Mouse (Mus musculus) G1E (cell line): ENCODE measurements at regions not wholly inside any gene's neighbourhood (a gene's known extent, or its start where the extent isn't known, plus 50 kb on each side); places are given as distances from the start of the nearest gene placed in this dataset.

ENCODE experiments used
- ATAC-seq: 2 replicates; pipeline ENCODE4 v1.8.0; 2016; ENCODE audit warnings: mild to moderate bottlenecking; ENCODE audit not compliant: insufficient number of reproducible peaks, poor library complexity, low FRiP score, severe bottlenecking; ENCODE audit errors: extremely low read depth
- DNase-seq: peaks from one replicate; pipeline ENCODE4 v3.0.0; 2012; ENCODE audit warnings: low spot score
- H3K27me3 ChIP-seq: 2 replicates; pipeline ENCODE4 v1.6.1; 2012; ENCODE audit warnings: mild to moderate bottlenecking, low read length, inconsistent platforms; ENCODE audit not compliant: insufficient read depth
- H3K36me3 ChIP-seq: replicated peaks from 2 replicates; pipeline ENCODE3; 2012; ENCODE audit warnings: mild to moderate bottlenecking, inconsistent platforms
- H3K4me1 ChIP-seq: 2 replicates; pipeline ENCODE4 v1.6.1; 2012; ENCODE audit warnings: low read depth, low read length, inconsistent platforms, mixed read lengths; ENCODE audit not compliant: insufficient read depth
- H3K4me3 ChIP-seq: 2 replicates; pipeline ENCODE4 v1.5.1; 2012; ENCODE audit warnings: low read depth, mild to moderate bottlenecking, inconsistent platforms, low read length, moderate library complexity, mixed read lengths
- H3K9me3 ChIP-seq: replicated peaks from 2 replicates; pipeline ENCODE4 v1.6.1; 2012; ENCODE audit warnings: inconsistent platforms
- CTCF ChIP-seq: IDR thresholded peaks from 2 replicates; pipeline ENCODE4 v1.5.1; 2012; ENCODE audit warnings: low read depth, low read length, inconsistent platforms, mixed read lengths
- GATA1 ChIP-seq: IDR thresholded peaks from 2 replicates; pipeline ENCODE4 v1.6.1; 2012; ENCODE audit warnings: borderline replicate concordance, low read length, inconsistent platforms, mixed read lengths
- GATA2 ChIP-seq: IDR thresholded peaks from 2 replicates; pipeline ENCODE4 v1.6.1; 2012; ENCODE audit warnings: low read depth, low read length, inconsistent platforms, borderline replicate concordance
- POLR2AphosphoS5 ChIP-seq: IDR thresholded peaks from 2 replicates; pipeline ENCODE4 v1.6.1; 2012; ENCODE audit warnings: low read depth, low read length, inconsistent platforms; ENCODE audit not compliant: insufficient replicate concordance
- TAL1 ChIP-seq: conservative IDR thresholded peaks from 2 replicates; pipeline ENCODE4 v1.6.1; 2012; ENCODE audit warnings: low read depth, low read length, inconsistent platforms, mixed read lengths

GRCm38 (mm10) chr16:30775740-30776700 is 176.5 kb downstream of the Fam43a start:
- Histone ChIP-seq H3K27me3 (peaks cover 22% of the 10 kb centered on the region), H3K4me1 (no peaks in the 10 kb centered on the region), H3K9me3 (no peaks in the 10 kb centered on the region), H3K4me3 (no peak overlapping the region), H3K36me3 (no peaks in the 10 kb centered on the region)
- no peak for DNase-seq
- ATAC-seq, result no peak
- TF ChIP-seq POLR2AphosphoS5 (no peak), GATA2 (no peak), TAL1 (no peak), CTCF (no peak), GATA1 (no peak)

DNA sequence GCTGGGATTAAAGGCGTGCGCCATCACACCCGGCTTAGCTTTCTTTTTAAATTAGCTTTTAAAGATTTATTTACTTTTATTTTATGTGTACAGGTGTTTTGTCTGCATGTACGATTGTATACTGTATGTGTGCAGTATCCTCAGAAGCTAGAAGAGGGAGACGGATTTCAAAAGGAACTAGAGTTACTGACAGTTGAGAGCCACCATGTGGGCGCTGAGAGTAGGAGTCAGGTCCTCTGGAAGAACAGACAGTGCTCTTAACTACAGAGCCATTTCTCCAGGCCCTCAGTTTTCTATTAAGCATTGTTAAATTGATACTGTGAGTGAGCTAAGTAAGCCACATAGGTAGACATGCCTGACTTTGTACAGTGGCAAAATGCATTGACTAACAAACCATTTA is 177.9 kb downstream of the Fam43a start:
- Histone ChIP-seq H3K4me3 (no peak overlapping the region), H3K27me3 (peaks cover 20% of the 10 kb centered on the region), H3K4me1 (no peaks in the 10 kb centered on the region), H3K9me3 (no peaks in the 10 kb centered on the region), H3K36me3 (no peaks in the 10 kb centered on the region)
- TF ChIP-seq GATA2 (no peak), GATA1 (no peak)
- ATAC-seq (no peak), DNase-seq (no peak)

- DNase-seq, result no peak
- Histone ChIP-seq H3K27me3 (peaks cover 19% of the 10 kb centered on the region), H3K4me3 (no peak overlapping the region), H3K4me1 (no peaks in the 10 kb centered on the region), H3K9me3 (no peaks in the 10 kb centered on the region), H3K36me3 (no peaks in the 10 kb centered on the region)
- ATAC-seq, result no peak
- TF ChIP-seq TAL1 (no peak), GATA2 (no peak), POLR2AphosphoS5 (no peak), CTCF (no peak), GATA1 (no peak)
Measured at GRCm38 (mm10) chr16:30778078-30778477, 178.6 kb downstream of the Fam43a start.

DNA sequence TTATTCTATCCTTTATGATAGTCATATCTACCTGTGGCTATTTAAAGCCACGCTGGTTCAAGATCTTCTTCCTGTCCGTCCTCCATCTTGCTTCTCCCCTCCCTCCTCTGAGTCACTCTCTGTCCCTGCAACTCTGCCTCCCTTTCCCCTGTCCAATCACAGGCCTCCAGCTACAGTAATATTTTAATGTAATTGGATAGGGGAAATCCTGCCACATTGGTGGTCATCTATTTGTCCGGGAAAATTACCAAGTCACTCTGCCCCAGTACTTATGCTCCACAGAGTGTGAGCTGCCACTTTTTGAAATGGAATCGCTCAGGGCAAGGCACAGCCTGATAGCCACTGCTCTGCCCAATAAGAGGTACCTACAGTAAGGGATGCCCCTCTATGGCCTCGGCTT is 179.4 kb downstream of the Fam43a start:
- H3K27me3 ChIP-seq, result peaks cover 19% of the 10 kb centered on the region
- DNase-seq, result no peak
- no peak overlapping the region for H3K4me3 ChIP-seq
- no peaks in the 10 kb centered on the region for H3K4me1 ChIP-seq
- TF ChIP-seq POLR2AphosphoS5, result no peak
- no peak for TF ChIP-seq GATA1
- no peak for TF ChIP-seq TAL1
- no peak for TF ChIP-seq CTCF
- no peak for TF ChIP-seq GATA2
- no peaks in the 10 kb centered on the region for H3K9me3 ChIP-seq
- ATAC-seq, result no peak
- no peaks in the 10 kb centered on the region for H3K36me3 ChIP-seq

DNA sequence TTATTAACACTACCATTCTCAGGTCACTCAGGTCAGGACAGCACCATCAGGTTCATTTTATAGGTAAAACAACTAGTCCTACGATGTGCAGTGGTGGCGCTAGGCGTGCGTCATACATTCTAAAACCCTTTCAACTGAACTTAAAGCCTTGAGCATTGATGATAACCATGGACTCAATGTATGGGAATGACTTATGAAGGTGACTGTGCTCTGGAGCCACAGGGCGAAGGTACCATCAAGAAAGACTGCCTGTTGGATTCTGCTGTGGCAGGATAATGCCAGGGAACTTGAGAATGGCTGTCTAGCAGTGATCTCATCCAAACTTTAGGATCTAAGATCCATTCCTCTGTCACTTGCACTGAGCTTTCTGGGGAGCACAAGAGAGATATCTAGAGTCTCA is 184.7 kb downstream of the Fam43a start:
- ATAC-seq (no peak), DNase-seq (no peak)
- H3K9me3 ChIP-seq, result no peaks in the 10 kb centered on the region
- H3K4me3 ChIP-seq, result no peak overlapping the region
- peaks cover 15% of the 10 kb centered on the region for H3K27me3 ChIP-seq
- no peaks in the 10 kb centered on the region for H3K36me3 ChIP-seq
- H3K4me1 ChIP-seq, result no peaks in the 10 kb centered on the region
- no peak for TF ChIP-seq TAL1
- TF ChIP-seq GATA2, result no peak
- no peak for TF ChIP-seq POLR2AphosphoS5
- no peak for TF ChIP-seq CTCF
- no peak for TF ChIP-seq GATA1

GRCm38 (mm10) chr16:30784949-30785348 is 185.4 kb downstream of the Fam43a start:
- ATAC-seq, result no peak
- no peaks in the 10 kb centered on the region for H3K9me3 ChIP-seq
- TF ChIP-seq CTCF (no peak), GATA1 (no peak), GATA2 (no peak), TAL1 (no peak), POLR2AphosphoS5 (no peak)
- no peaks in the 10 kb centered on the region for H3K4me1 ChIP-seq
- no peaks in the 10 kb centered on the region for H3K36me3 ChIP-seq
- peaks cover 15% of the 10 kb centered on the region for H3K27me3 ChIP-seq
- no peak for DNase-seq
- H3K4me3 ChIP-seq, result no peak overlapping the region
